Mouse (Mus musculus): Measurements from ENCODE around the gene Dbi. TPM values are rescaled to one million over a fixed set of nuclear protein-coding genes. Genes with fewer than 3 reads are reported as not detected.

Gene Dbi
- 294 and 313 TPM in 2 replicates for total RNA-seq (2017)

DNA sequence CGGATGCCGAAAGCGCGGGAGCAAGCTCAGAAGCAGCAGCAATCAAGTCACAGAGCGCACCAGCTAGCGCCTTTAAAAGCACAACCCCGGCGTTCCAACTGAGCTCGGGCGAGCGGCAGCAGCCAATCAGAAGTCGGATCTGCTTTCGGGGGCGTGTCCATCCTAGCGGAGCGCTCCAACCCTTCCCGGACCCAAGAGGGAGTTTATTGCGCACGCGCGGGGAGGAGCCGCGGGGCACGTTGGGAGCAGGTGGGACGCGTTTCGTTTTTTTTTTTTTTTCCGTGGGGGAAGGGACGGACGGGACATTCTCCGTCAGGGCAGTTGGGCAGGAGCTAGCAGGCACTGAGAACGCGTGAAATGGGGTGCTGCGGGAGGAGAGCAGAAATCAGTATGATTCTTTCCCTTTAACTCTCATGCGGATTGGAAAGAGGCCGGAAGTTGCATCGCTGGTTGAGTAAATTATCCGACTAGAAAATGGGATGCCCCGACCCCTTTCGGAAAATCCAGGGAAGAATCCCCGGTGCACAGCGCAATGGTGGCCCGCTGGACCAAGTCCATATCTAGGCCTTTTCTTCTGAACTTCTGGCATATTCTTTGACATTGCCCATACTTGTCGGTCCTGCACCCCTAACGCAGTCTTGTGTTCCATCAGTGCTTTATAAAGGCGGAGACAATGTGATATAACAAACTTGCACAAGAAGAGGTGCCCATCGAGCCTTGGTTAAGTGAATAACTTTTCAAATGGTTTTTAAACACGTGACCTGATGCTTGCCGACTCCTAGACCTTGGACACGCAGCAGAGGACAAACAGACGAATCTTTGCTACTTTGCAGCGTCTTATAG, at the start of gene Dbi, which contains the start of gene 3110009E18Rik:
Dbi (minus strand) TSS at position 110 of the 843 bp plus-strand sequence.
3110009E18Rik (plus strand) TSS at position 219 of the 843 bp plus-strand sequence.
- ATAC-seq (replicated peaks; ENCODE audit: low read depth, poor library complexity, severe bottlenecking), result peak; percentile 90

DNA sequence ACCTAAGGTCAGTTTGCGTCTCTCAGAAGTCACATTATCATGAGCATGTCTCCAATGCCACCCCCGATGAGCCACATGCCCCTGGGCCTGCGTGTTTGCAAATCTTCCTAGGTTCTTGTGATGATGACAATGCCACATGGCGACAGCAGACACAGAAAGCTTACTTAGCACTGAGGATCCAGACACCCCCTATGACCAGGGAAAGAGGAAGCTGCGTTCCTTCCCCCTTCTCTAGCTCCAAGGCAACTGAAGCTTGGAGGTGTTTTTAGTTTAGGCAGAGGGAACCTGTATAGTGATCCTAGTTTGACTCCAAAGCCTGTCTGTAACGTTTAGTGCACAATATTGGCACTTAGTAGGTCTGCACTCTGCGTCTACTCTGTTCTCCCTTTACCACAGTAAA, 49.4 kb upstream of the Dbi start:
- 0 out of 2 replicates have a peak, but pooled peaks have one; percentile 25 for ATAC-seq (replicated peaks; ENCODE audit: low read depth, poor library complexity, severe bottlenecking)

- ATAC-seq (replicated peaks; ENCODE audit: low read depth, poor library complexity, severe bottlenecking), result no peak
Observed at GRCm38 (mm10) chr1:120168674-120169073, 47.8 kb upstream of the Dbi start.

DNA sequence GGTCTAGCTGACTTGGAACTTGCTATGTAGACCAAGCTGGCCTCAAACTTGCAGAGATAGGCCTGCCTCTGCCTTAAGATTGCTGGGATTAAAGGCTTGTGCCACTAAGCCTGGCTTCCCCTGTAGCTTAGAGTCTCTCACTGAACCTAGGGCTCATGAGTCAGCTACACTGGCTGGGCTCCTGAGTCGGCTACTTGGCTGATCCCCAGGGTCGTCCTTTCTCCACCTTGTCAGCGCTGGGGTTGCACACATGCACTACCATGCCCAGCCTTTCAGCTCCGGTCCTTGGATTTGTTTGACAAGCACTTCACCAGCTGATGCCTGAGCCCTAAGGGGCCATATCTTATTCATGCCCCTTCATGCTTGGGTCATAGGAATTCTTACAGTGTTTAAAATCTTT, 47.1 kb upstream of the Dbi start:
- no peak for ATAC-seq (replicated peaks; ENCODE audit: low read depth, poor library complexity, severe bottlenecking)

DNA sequence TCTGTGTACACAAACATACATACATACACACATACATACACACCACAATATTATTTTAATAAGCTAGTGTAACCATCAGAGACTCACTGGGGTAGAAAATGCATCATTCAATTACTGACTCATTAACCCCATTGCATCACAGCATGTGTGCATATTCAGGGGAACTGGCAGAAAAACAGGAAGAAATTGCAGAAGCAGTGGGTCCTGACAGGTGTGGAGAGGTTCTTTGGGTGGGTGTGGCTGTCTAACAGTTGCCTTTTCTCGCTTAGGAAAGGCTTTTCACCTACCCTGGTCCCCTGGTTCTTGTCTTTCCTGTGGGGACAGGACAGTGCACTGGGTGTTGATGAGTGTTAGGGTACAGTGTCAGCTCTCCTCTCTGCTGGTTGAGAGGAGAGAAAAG, 41.7 kb upstream of the Dbi start:
- no peak for ATAC-seq (replicated peaks; ENCODE audit: low read depth, poor library complexity, severe bottlenecking)

- ATAC-seq (replicated peaks; ENCODE audit: low read depth, poor library complexity, severe bottlenecking), result no peak
Observed at GRCm38 (mm10) chr1:120161502-120161901, 40.6 kb upstream of the Dbi start.

- no peak for ATAC-seq (replicated peaks; ENCODE audit: low read depth, poor library complexity, severe bottlenecking)
Observed at GRCm38 (mm10) chr1:120158474-120159127, 37.7 kb upstream of the Dbi start.

DNA sequence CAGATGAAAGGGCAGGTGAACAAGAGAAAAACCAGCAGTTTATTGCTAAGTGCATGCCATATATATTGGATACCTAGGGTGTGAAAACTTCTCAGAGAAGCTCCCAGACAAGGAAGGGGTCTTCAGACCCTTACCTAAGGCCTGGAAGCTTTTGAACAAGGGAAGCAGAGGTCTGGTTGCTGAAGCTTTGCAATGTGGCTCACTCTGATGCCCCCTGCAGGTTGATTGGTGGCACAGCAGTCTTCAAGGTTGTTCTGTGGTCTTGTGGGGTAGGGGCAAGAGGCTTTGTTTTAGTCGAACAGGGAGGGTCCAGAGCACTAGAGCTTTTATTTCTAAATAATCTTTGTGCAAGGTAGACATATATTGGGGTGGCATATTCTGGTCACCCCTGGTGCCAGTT, 34.4 kb upstream of the Dbi start:
- ATAC-seq (replicated peaks; ENCODE audit: low read depth, poor library complexity, severe bottlenecking), result peak; percentile 79; the same call in 1 of the 2 replicates

- ATAC-seq (replicated peaks; ENCODE audit: low read depth, poor library complexity, severe bottlenecking), result peak; percentile 81
Observed at GRCm38 (mm10) chr1:120154232-120154631, 33.4 kb upstream of the Dbi start.

DNA sequence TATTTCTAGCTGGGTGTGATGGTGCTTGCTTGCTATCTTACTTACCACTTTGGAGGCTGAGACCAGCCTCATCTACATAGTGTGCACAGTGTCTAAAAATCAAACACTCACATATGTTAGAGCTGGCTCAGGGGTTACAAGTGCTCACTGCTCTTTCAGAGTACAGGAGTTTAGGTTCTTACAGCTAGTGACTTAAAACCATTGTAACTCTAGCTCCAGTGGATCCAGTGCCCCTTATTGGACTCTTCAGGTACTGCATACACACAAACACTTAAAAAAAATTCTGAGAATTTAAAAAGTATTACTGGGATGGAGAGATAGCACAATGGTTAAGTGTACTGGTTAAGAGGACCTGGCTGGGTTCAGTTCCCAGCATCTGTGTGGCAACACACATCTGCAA, 26.1 kb upstream of the Dbi start:
- ATAC-seq (replicated peaks; ENCODE audit: low read depth, poor library complexity, severe bottlenecking), result peak; percentile 72

DNA sequence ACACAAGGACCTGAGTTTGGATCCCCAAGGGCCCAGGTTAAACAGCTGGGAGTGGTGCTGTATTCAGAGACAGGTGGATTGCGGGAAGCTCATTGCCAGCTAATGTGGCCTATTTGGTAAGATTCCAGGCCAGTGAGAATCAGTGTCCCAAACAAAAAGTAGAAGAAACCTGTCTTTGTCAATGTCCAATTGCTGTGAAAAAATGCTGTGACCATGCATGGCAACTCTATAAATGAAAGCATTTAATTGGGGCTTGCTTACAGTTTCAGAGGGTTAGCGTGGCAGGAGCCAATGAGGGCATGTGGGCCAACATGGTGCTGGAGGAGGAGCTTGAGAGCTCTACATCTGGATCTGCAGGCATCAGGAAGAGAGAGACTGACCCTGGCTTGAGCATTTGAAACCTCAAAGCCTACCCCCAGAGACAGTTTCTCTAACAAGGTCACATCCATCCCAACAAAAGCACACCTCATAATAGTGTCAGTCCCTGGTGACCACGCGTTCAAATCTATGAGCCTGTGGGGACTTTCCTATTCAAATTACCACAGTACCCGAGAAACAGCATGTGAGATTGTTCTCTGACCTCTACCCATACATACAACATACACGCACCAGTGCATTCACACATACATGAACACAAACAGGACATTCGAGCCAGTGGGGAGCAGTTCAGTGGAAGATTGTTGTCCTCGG, 24.8 kb upstream of the Dbi start:
- no peak for ATAC-seq (replicated peaks; ENCODE audit: low read depth, poor library complexity, severe bottlenecking)

- ATAC-seq (replicated peaks; ENCODE audit: low read depth, poor library complexity, severe bottlenecking), result no peak
Observed at GRCm38 (mm10) chr1:120142551-120142950, 21.7 kb upstream of the Dbi start.

DNA sequence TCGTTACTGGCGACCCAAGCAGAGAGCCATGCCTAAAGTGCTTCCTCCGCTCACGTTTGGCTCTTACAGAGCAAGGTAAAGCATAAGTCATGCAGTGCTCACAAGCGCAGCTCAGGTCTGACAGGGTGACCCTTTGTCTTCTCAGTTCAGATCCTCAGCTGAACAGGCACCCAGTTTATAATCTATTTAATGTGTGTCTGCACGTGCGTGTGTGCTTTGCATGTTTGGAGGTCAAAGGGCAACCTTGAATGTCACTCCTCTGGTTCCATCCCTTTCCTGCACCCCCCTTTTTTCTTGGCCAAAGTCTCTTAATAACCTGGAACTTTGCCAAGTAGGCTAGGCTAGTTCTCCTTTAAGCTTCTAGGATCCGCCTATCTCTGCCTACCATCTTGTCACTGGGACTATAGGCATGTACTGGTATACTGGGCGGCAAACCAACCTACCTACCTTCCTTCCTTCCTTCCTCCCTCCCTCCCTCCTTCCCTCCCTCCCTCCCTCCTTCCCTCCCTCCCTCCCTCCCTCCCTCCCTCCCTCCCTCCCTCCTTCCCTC, 19.3 kb upstream of the Dbi start:
- 0 out of 2 replicates have a peak, but pooled peaks have one; percentile 45 for ATAC-seq (replicated peaks; ENCODE audit: low read depth, poor library complexity, severe bottlenecking)

- no peak for ATAC-seq (replicated peaks; ENCODE audit: low read depth, poor library complexity, severe bottlenecking)
Observed at GRCm38 (mm10) chr1:120138923-120139540, 18.2 kb upstream of the Dbi start.

DNA sequence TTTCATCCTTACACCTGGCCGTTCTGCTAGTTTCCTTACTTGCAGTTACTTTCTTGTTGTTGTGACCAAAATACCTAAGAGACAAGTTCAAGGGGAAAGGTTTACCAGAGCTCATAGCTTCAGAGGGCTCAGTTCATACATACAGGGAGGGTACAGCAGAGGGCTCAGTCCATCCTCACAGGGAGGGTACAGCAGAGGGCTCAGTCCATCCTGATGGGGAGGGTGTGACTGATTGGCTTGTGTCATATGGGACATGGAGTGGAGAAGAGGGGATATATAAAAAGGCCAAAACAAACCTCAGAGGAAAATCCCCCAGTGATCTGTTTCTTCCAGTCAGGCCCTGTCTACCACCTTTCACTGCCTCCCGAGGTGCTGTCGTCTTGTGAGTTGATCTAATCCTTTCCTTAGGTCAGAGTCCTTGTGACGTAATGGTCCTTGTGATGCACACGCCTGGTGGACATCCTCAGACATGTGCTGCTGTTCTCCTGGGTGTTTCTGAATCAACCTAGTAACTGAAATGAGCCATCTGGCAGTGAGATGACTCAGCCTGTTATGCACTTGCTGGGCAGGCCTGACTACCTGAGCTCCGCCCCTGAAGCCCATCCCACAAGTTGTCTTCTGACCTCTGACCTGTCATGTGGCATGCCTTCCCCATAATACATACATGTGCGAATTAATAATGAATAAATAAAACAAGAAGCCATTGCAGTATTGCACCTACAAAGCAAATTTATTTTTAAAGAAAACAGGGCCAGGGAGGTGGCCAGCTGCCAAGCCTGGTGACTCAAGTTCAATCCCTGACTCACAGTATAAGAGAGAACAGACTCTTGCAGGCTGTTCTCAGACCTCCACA, 15.3 kb upstream of the Dbi start:
- peak; percentile 40; the same call in 1 of the 2 replicates for ATAC-seq (replicated peaks; ENCODE audit: low read depth, poor library complexity, severe bottlenecking)

GRCm38 (mm10) chr1:120132376-120132775, 11.5 kb upstream of the Dbi start:
- ATAC-seq (replicated peaks; ENCODE audit: low read depth, poor library complexity, severe bottlenecking), result no peak

DNA sequence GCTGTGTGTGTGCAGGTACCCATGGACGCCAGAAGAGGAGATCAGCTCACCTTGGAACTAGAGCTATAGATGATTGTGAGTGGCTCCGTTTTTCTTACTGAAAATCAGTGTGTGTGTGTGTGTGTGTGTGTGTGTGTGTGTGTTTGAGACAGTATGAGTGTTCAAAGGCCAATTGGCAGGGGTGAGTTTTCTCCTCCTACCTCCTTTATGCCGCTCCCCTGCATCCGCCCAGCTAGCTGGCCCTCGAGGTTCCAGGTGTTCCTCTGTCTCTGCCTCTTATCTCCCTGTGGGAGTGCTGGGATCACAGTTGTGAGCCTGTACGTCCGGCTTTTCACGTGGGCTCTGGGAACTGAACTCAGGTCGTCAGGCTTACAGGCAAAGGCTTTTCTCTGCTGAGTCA, 5.4 kb upstream of the Dbi start:
- no peak for ATAC-seq (replicated peaks; ENCODE audit: low read depth, poor library complexity, severe bottlenecking)

DNA sequence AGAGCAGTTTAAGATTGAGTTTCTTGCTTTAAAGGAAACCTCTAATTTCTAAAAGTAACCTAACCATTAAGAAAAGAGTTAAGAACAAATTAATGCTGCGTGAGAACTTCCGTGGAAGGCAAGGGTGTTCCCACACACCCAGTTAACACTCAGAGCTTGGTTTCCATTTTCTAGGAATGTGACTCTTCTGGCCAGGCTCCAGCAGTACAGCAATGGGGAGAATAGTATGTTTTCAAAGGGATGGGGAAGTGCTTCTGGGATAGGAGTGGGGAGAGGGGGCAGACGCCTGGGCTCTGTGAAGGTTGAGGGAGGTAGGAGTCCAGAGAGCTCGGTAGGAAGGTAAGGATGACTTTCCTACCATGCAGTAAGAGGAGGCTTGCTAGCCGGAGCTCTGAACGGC, 4.6 kb upstream of the Dbi start:
- no peak for ATAC-seq (replicated peaks; ENCODE audit: low read depth, poor library complexity, severe bottlenecking)

DNA sequence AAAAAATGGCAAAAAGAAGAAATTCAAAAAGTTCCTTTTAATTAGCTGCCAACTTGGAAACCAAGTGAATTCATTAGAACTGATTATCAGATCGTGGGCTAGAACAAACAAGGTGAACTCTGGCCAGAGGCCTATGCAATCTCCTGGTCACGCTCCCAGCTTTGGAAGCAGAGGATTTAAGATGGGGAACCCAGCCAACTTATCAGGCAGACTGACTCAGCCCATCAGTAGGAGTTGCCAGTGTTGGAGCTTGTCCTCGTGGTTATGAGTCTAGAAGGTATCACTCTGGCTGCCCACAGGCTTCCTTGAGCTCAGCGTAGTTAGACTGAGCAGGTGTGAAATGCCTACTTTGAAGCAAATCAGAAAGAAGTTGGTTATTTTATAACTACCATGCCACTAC, 4.0 kb upstream of the Dbi start:
- ATAC-seq (replicated peaks; ENCODE audit: low read depth, poor library complexity, severe bottlenecking), result no peak
